Mouse (Mus musculus) CD8-positive naive resting alpha-beta T cell, adult 57 days (primary cell): ENCODE data around the gene Ldhc. TPM values are rescaled to one million over a fixed set of nuclear protein-coding genes. Genes with fewer than 3 reads are reported as not detected.

Source experiments
- total RNA-seq: library from RNA; stranded (reverse); gene quantifications from one replicate; pipeline ENCODE4 v1.2.4, GENCODE M21; 2023

The Ldhc gene
- total RNA-seq, result not detected

DNA sequence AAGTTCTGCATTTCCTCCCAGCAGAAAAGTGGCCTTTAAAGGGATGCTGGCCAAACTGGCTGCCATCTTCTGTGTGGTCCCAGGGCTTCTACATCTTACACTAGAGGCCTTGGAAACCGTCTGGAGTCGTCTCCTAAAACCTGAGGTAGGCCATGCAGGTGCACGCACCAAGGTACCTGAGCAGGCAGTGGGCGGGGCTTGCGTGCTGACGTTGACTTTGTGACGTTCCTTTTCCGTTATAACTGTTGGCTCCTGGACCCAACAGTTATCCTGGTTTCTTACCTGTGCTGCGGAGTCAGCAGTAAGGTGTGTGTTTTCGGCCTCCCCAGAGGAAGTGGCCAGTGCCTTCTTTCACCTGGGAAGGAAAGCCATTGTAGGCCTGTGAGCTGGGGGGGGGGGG lies at the start of gene Ldhc:
Ldhc (plus strand) TSS at position 208 of the 400 bp plus-strand sequence.

DNA sequence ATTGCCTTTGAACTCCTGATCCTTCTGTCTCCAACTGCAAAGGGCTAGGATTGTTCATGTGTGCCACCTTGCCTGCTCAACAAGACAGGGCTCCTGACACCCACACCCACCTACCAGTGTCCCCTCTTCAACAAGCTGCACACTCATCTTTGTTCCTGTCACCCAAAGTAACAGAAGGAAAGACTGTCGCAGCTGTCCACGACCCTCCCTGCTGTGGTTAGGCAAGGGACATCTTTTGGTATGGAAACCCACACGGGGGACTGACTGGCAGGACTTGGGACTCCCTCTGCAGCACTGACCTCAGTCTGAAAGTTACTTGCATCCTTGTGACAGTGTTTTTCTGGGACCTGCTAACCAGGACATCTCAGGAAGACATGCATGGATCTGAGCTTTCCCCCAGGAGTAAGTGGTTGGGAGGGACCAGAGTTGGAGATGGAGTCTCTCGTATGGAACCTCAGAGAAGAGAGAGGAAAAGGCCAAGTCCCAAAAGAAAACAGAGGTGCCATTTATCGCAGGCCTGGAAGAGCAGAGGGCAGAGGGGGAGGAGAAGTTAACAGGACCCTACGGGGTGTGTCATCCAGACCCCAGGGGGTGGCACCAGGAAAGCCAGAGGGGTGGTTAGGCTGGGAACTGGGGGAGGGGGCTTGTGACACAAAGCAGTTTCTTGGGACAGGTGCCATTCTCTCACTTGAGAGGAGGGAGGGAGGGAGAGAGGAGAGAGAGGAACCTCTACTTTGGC lies 20.0 kb upstream of the Ldhc start, which contains the start of gene Ldha:
Ldha (plus strand) TSS at position 689 of the 739 bp plus-strand sequence.

DNA sequence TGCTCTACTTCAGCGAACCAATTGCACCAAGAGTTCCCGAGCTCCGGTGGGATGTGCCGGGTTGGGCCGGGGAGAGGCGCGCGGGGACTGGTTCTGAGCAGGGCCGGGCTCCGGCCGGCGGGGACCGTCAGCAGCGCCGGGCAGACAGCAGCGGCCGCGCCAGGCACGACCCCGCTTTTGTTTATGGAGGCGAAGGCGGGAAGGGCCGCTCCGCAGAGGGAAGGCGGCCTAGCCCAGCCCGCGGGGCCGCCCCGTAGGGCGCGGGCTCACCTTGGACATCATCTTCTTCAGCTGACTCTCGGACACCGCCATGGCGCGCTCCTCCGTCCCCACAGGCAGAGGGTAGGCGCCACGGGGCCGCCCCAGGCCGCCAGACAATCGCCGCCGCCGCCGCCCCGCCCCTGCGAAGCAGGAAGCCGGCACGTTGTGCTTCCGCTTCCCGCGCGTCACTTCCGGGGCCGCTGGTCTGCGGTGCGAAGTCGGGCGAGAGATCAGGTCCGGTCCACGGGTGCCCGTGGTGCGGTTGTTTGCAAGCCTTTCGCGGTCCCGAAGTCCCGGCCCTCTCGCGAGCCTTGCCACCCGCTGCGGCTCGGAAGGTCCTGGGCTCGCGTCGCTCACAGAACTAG lies 58.7 kb downstream of the Ldhc start, which contains the start of gene Tsg101:
Tsg101 (minus strand) TSS at position 419 of the 626 bp plus-strand sequence.

Other genes starting within 250 kb of the Ldhc start
- gene Sergef, start 221.4 kb upstream of the Ldhc start, total RNA-seq, result 17.8 TPM
- not detected for gene Tph1, start 188.7 kb upstream of the Ldhc start, total RNA-seq
- 15.2 TPM for gene Saal1, start 150.5 kb upstream of the Ldhc start, total RNA-seq
- not detected for gene Saa3, start 145.5 kb upstream of the Ldhc start, total RNA-seq
- not detected for gene Saa4, start 128.6 kb upstream of the Ldhc start, total RNA-seq
- not detected for gene Saa1, start 118.2 kb upstream of the Ldhc start, total RNA-seq
- not detected for gene Saa2, start 109.4 kb upstream of the Ldhc start, total RNA-seq
- 40.6 TPM for gene Hps5, start 65.1 kb upstream of the Ldhc start, total RNA-seq
- gene Gtf2h1, start 65.1 kb upstream of the Ldhc start, total RNA-seq, result 52.7 TPM
- 212 TPM for gene Ldha, start 19.7 kb upstream of the Ldhc start, total RNA-seq
- 54.3 TPM for gene Tsg101, start 58.8 kb downstream of the Ldhc start, total RNA-seq
- 4.4 TPM for gene Uevld, start 97.3 kb downstream of the Ldhc start, total RNA-seq
- not detected for gene Gm9999, start 122.4 kb downstream of the Ldhc start, total RNA-seq
- 66.1 TPM for gene Spty2d1, start 147.2 kb downstream of the Ldhc start, total RNA-seq
- gene Tmem86a, start 189.4 kb downstream of the Ldhc start, total RNA-seq, result 4.3 TPM